Mouse (Mus musculus) heart, adult 9 months (tissue): ENCODE results near the gene Ptpa.

Source experiments
- DNase-seq, 2 experiments: peaks; one replicate each; pipeline ENCODE4 v3.0.0; 2022; ENCODE audit warnings: low spot score in 2 of 2

Gene Ptpa

GRCm38 (mm10) chr2:30415936-30416648 lies at the start of gene Ptpa:
Gene Ptpa, plus strand, starts transcription at chr2:30416039.
- peak; percentile 85 to 91 for DNase-seq

GRCm38 (mm10) chr2:30366203-30366602 lies 49.6 kb upstream of the Ptpa start:
- DNase-seq, result no peak

GRCm38 (mm10) chr2:30371544-30371943 lies 44.3 kb upstream of the Ptpa start:
- no peak for DNase-seq

GRCm38 (mm10) chr2:30372726-30373125 lies 43.1 kb upstream of the Ptpa start:
- no peak for DNase-seq

GRCm38 (mm10) chr2:30375893-30376292 lies 39.9 kb upstream of the Ptpa start:
- no peak for DNase-seq

- DNase-seq, result no peak
Measured at GRCm38 (mm10) chr2:30377721-30378120, 38.1 kb upstream of the Ptpa start.

GRCm38 (mm10) chr2:30379307-30379706 lies 36.5 kb upstream of the Ptpa start:
- no peak for DNase-seq

GRCm38 (mm10) chr2:30380564-30381376 lies 35.1 kb upstream of the Ptpa start:
- no peak for DNase-seq

GRCm38 (mm10) chr2:30381377-30381725 lies 34.5 kb upstream of the Ptpa start:
- peak; percentile 46 to 73 for DNase-seq

GRCm38 (mm10) chr2:30384814-30385213 lies 31.0 kb upstream of the Ptpa start:
- DNase-seq, result no peak

- no peak for DNase-seq
Measured at GRCm38 (mm10) chr2:30385591-30385990, 30.2 kb upstream of the Ptpa start.

GRCm38 (mm10) chr2:30386913-30387312 lies 28.9 kb upstream of the Ptpa start:
- DNase-seq, result no peak

- DNase-seq, result no peak
Measured at GRCm38 (mm10) chr2:30389000-30389399, 26.8 kb upstream of the Ptpa start.

GRCm38 (mm10) chr2:30392114-30392576 lies 23.7 kb upstream of the Ptpa start, which contains the start of gene Dolpp1:
Gene Dolpp1, plus strand, starts transcription at chr2:30392254.
- DNase-seq, result peak; percentile 96 to 98

GRCm38 (mm10) chr2:30392577-30393369 lies 23.1 kb upstream of the Ptpa start:
- DNase-seq, result peak; percentile 83 to 84

- DNase-seq, result no peak
Measured at GRCm38 (mm10) chr2:30393370-30393656, 22.5 kb upstream of the Ptpa start.

GRCm38 (mm10) chr2:30395757-30396156 lies 20.1 kb upstream of the Ptpa start:
- DNase-seq, result no peak

GRCm38 (mm10) chr2:30396246-30396645 lies 19.6 kb upstream of the Ptpa start:
- DNase-seq, result no peak

- no peak for DNase-seq
Measured at GRCm38 (mm10) chr2:30397986-30398512, 17.8 kb upstream of the Ptpa start.

- no peak for DNase-seq
Measured at GRCm38 (mm10) chr2:30399191-30400171, 16.4 kb upstream of the Ptpa start.

GRCm38 (mm10) chr2:30401581-30401980 lies 14.3 kb upstream of the Ptpa start:
- no peak for DNase-seq
